Mouse (Mus musculus) liver, embryonic 14.5 days (tissue): ENCODE measurements around the gene Txnrd2. TPM values are rescaled to one million over a fixed set of nuclear protein-coding genes. Genes with fewer than 3 reads are reported as not detected.
A peak's percentile ranks its signal among the peaks of the same experiment; 100 is the strongest.

ENCODE experiments used
- ATAC-seq: fragments of 200-750 bp; cut with Nextera tagmentation; 2 replicates; pipeline ENCODE4 v1.8.0; 2017; ENCODE audit warnings: moderate number of reproducible peaks, mild to moderate bottlenecking, moderate library complexity; ENCODE audit not compliant: insufficient read depth
- DNase-seq, 3 experiments: peaks; one replicate each; pipeline ENCODE4 v3.0.0-alpha.2; 2012 to 2013; ENCODE audit warnings: low read depth in 3 of 3, low spot score in 3 of 3
- H3K27ac ChIP-seq: fragments of 300-500 bp; sonication (generic); 2 replicates; pipeline ENCODE4 v1.5.1; 2014; ENCODE audit warnings: moderate library complexity, mild to moderate bottlenecking, control low read depth, inconsistent platforms
- H3K27me3 ChIP-seq: fragments of 300-500 bp; sonication (generic); 2 replicates; pipeline ENCODE4 v1.6.1; 2014; ENCODE audit warnings: mild to moderate bottlenecking, low read length, moderate library complexity; ENCODE audit not compliant: control insufficient read depth, insufficient read depth
- H3K36me3 ChIP-seq: fragments of 300-500 bp; sonication (generic); replicated peaks from 2 replicates; pipeline ENCODE4 v1.6.1; 2014; ENCODE audit warnings: low read depth; ENCODE audit not compliant: control insufficient read depth, insufficient read depth
- H3K4me1 ChIP-seq, 2 experiments: fragments of 200-500 bp in 1 of 2; fragments of 300-500 bp in 1 of 2; sonication (generic) in 1 of 2; replicated peaks; 2 replicates each; pipeline ENCODE4 v1.6.1; 2012 to 2014; ENCODE audit warnings: antibody characterized with exemption in 1 of 2, inconsistent platforms in 1 of 2, low read length in 1 of 2; ENCODE audit not compliant: control insufficient read depth in 2 of 2, insufficient read depth in 2 of 2
- H3K4me2 ChIP-seq: fragments of 300-500 bp; sonication (generic); 2 replicates; pipeline ENCODE4 v1.6.1; 2014; ENCODE audit warnings: low read depth, mild to moderate bottlenecking, control low read depth, moderate library complexity
- H3K4me3 ChIP-seq, 2 experiments: fragments of 200-500 bp in 1 of 2; fragments of 300-500 bp in 1 of 2; sonication (generic) in 1 of 2; 2 replicates each; pipeline ENCODE4 v1.5.1; 2012 to 2014; ENCODE audit warnings: low read depth in 2 of 2, low read length in 2 of 2, mild to moderate bottlenecking in 2 of 2, control low read depth in 1 of 2, inconsistent platforms in 1 of 2, moderate library complexity in 1 of 2; ENCODE audit not compliant: insufficient read depth in 1 of 2
- H3K9ac ChIP-seq: fragments of 300-500 bp; sonication (generic); replicated peaks from 2 replicates; pipeline ENCODE4 v1.6.1; 2014; ENCODE audit warnings: mild to moderate bottlenecking, control low read depth, moderate library complexity
- H3K9me3 ChIP-seq: fragments of 300-500 bp; sonication (generic); 2 replicates; pipeline ENCODE4 v1.6.1; 2016; ENCODE audit warnings: low read length, mixed read lengths; ENCODE audit not compliant: control insufficient read depth
- CTCF ChIP-seq: IDR thresholded peaks from 2 replicates; pipeline ENCODE4 v1.5.1; 2016; ENCODE audit warnings: antibody characterized with exemption, low read depth, control low read depth
- EP300 ChIP-seq: IDR thresholded peaks from 2 replicates; pipeline ENCODE4 v1.6.1; 2016; ENCODE audit warnings: antibody characterized with exemption, low read depth
- WGBS: fragments of 180-500 bp; shearing (Covaris S2); extraction: QIAGEN DNeasy Blood & Tissue Kit; methylation state at CpG from one replicate; pipeline ENCODE4 v1.1.7; 2014; ENCODE audit not compliant: insufficient replicate concordance; 5-methylcytosine and 5-hydroxymethylcytosine counted together
- polyA plus RNA-seq, 2 experiments: library from polyadenylated mRNA; depleted of rRNA in 1 of 2; stranded (reverse) in 1 of 2; unstranded in 1 of 2; fragments of >200 nt; fragmentation: Nextera tagmentation in 1 of 2; extraction: Ambion mirVana in 1 of 2; gene quantifications; 2 replicates each; pipeline versions ENCODE4 v1.2.1 to v1.2.3; 2012 to 2014

Txnrd2 gene
- polyA plus RNA-seq, 2 experiments = 112 to 113 TPM

DNA sequence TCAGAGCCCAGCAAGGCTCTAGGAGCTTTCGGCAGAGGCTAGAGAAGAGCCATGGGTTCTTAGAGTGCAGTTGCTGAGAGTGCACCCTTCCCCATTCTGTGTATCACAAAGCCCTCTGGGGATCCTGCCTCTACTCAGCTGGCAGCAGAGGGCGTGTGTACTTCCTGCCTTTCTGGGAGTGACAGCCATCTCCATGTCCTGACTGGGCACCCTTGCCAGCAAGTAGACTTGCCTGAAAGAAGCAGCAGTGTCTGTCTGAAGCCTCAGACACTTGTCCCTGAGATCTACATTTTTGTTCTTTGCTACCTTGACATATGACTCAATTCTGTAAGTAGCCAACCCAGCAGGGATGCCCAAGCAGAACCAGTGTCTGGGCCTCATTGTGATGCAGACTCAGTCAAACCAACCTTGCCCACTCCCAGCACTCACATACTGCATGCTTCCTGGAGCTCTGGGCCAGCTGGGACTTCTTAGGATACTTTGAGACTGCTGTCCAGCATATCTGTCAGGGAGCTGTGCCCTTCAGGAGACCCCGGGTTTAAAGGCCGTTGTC is 54.8 kb downstream of the Txnrd2 start:
- peaks cover 31% of the 10 kb centered on the region for H3K36me3 ChIP-seq
- no peak overlapping the region for H3K9ac ChIP-seq
- peaks cover 0 to 2% of the 10 kb centered on the region in 2 experiments; a peak in 1 of 4 replicates for H3K4me1 ChIP-seq
- 0 out of 2 replicates have a peak, but pooled peaks have one; percentile 21 for TF ChIP-seq CTCF
- no peak for TF ChIP-seq EP300
- no peak overlapping the region for H3K4me3 ChIP-seq
- ATAC-seq (no peak), DNase-seq (no peak)
- H3K4me2 ChIP-seq = no peak overlapping the region
- H3K27ac ChIP-seq = no peak overlapping the region
- WGBS = 84% methylated on average over 4 of the region's 4 CpGs
- no peaks in the 10 kb centered on the region for H3K27me3 ChIP-seq
- no peaks in the 10 kb centered on the region for H3K9me3 ChIP-seq

DNA sequence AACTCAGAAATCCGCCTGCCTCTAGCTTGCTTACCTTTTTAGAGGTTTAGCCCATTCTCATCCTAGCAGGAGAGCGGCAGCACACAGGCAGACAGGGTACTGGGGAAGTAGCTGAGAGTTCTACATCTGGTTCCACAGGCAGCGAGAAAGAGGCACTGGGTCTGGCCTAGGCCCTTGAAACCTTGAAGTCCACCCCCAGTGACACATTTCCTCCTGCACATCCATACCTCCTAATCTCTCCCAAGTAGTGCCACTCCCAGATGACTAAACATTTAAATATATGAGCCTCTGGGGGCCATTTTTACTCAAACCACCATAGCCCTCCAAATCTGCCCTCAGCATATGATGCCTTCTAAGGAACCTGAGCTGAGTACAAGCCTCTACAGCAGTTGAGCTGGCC is 56.2 kb downstream of the Txnrd2 start:
- no peaks in the 10 kb centered on the region for H3K9me3 ChIP-seq
- H3K9ac ChIP-seq = no peak overlapping the region
- no peaks in the 10 kb centered on the region for H3K27me3 ChIP-seq
- no peak overlapping the region for H3K4me2 ChIP-seq
- DNase-seq = no peak
- H3K36me3 ChIP-seq = peaks cover 17% of the 10 kb centered on the region
- TF ChIP-seq CTCF (no peak), EP300 (no peak)
- 72% methylated on average over 3 of the region's 3 CpGs for WGBS
- H3K4me3 ChIP-seq = no peak overlapping the region
- no peak overlapping the region for H3K27ac ChIP-seq
- peaks cover 0 to 2% of the 10 kb centered on the region in 2 experiments; a peak in 1 of 4 replicates for H3K4me1 ChIP-seq
- no peak for ATAC-seq

DNA sequence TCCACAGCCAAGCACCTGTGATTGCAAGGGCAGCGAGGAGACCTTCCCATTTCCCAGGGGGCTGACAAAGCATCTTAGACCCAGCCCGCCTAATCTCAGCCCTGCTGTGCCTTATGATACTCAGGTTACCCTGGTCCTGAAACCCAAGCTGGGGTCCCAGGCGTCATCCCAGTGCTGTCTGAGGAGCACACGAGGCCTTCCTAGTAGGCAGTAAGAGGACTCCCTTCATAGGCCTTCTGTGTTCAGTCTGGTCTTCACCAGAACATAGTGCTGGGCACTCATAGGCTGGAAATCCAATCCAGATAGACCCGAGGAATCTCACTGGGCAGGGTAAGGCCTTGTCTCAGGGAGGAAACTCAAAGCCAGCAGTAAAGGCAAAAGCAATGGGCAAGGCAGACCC is 57.7 kb downstream of the Txnrd2 start:
- TF ChIP-seq EP300 (no peak), CTCF (no peak)
- Histone ChIP-seq H3K27ac (no peak overlapping the region), H3K4me2 (no peak overlapping the region), H3K36me3 (peaks cover 3% of the 10 kb centered on the region), H3K27me3 (no peaks in the 10 kb centered on the region), H3K9me3 (no peaks in the 10 kb centered on the region), H3K4me1 (peaks cover 0 to 2% of the 10 kb centered on the region in 2 experiments; a peak in 1 of 4 replicates), H3K4me3 (no peak overlapping the region), H3K9ac (no peak overlapping the region)
- ATAC-seq = no peak
- 82% methylated on average over 5 of the region's 5 CpGs for WGBS
- DNase-seq = no peak

DNA sequence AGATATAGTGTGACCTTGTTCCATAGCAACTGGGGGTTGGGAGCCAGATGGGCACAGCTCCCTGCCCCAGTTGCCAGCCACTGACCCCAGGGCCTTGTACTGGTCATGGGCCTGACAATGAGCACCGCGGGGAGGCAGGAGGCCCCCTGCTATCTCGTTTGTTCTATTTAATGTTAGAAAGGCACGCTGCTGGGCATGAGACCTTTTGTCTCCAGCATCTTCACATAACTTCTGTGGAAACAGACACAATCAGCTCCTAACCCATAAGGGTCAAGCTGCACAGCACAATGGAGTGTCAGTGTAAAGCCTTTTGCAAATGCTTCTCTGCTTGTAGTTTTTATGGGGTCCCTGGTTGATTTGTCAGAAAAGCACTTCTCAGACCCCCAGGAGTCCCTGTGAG is 58.2 kb downstream of the Txnrd2 start:
- Histone ChIP-seq H3K4me2 (no peak overlapping the region), H3K4me1 (peaks cover 0 to 2% of the 10 kb centered on the region in 2 experiments; a peak in 1 of 4 replicates), H3K27me3 (no peaks in the 10 kb centered on the region), H3K36me3 (no peaks in the 10 kb centered on the region; the same call in 1 of the 2 replicates), H3K4me3 (no peak overlapping the region), H3K9me3 (no peaks in the 10 kb centered on the region), H3K9ac (no peak overlapping the region), H3K27ac (no peak overlapping the region)
- DNase-seq (no peak), ATAC-seq (no peak)
- TF ChIP-seq CTCF (no peak), EP300 (no peak)
- WGBS = 66% methylated on average over 4 of the region's 4 CpGs

- Histone ChIP-seq H3K4me3 (no peak overlapping the region), H3K4me2 (no peak overlapping the region), H3K9ac (no peak overlapping the region), H3K27ac (no peak overlapping the region), H3K4me1 (peaks cover 0 to 2% of the 10 kb centered on the region in 2 experiments; a peak in 1 of 4 replicates), H3K9me3 (no peaks in the 10 kb centered on the region), H3K27me3 (no peaks in the 10 kb centered on the region), H3K36me3 (no peaks in the 10 kb centered on the region; the same call in 1 of the 2 replicates)
- 78% methylated on average over 5 of the region's 5 CpGs for WGBS
- TF ChIP-seq EP300 (no peak), CTCF (no peak)
- DNase-seq (no peak), ATAC-seq (no peak)
Measured at GRCm38 (mm10) chr16:18484794-18485435, 58.7 kb downstream of the Txnrd2 start.
